Mouse (Mus musculus) skeletal muscle tissue, adult 2 months (tissue): ENCODE data around the gene Chdh.

ENCODE experiments used
- DNase-seq: peaks from one replicate; pipeline ENCODE4 v3.0.0-alpha.2; 2012; ENCODE audit warnings: low read depth, low spot score

Chdh gene

GRCm38 (mm10) chr14:30008733-30009575 lies at the start of gene Chdh, which contains the start of gene Il17rb:
Chdh (plus strand) TSS chr14:30009023.
Il17rb (minus strand) TSS chr14:30008896.
- no peak for DNase-seq

DNA sequence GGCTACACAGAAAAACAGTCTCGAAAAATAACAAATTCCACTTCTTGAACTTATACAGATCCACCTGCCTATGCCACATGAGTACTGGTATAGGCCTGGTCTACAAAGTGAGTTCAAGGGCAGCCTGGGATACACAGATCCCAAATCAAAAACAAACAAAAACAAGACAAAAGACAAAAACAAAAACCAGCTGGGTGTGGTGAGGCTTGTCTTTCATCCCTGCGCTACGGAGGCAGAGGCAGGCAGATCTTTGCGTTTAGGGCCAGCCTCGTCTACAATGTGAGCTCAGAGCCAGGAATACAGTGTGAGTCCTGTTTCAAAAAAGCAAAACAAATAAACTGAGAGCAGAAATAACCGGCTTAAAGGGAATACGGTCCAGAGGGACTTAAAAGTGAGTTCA lies 41.2 kb upstream of the Chdh start:
- no peak for DNase-seq

DNA sequence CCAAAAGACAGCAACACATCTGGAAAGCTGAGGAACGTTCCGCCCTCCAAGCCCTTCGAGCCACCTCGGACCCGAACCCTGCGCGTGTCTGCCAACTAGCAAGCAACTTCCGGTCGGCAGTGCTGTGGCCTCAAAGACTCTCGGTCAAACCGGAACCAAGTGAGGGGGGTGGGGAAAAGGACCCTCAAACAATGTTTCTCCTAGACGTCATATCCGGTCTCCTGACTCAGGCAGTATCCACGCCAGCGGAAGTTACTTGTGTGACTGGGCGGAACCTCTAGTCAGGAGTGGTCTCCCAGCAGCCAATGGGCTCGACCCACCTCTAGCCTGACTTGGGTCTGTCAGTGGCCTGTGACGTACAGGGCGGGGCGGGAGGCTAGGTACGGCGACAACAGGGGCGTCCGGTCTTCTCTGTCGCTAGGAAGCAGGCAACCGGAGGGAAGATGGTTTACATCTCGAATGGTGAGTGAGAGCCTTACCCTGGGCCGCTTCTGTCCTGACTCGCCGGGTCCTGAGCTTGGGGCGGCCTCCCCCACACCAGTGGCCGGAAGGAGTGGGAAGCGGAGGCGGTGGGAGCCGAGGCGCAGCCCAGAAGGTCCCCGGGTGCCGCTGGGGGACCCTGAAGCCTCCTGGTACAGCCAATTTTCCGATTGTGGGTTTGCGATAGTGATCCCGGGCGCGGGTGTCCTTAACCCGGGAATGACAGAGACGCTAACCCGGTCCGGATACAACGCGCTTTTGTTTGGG lies 40.6 kb upstream of the Chdh start, which contains the start of gene Selenok:
Gene Selenok (plus strand): TSS at position 234 of the 747 bp plus-strand sequence.
- DNase-seq = peak; percentile 99

- no peak for DNase-seq
Measured at GRCm38 (mm10) chr14:29971446-29971845, 37.4 kb upstream of the Chdh start.

DNA sequence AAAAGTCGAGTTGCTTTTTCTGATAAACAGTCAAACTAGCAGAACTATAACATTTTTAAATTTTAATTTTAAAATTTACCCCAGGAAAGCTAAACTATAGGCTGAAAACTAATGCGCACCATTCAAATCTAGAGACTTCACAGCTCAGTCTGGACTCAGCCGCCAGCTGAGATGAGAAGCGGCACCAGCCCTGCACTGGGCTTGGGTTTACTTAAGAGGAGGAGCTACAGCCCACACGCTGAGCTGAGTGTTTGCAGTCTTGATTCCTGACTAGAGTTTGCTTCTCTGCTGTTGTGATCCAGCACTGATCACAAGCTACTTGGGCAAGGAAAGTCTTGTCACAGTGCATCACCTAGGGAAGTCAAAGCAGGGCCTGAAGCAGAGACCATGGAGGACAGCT lies 36.8 kb upstream of the Chdh start:
- no peak for DNase-seq

DNA sequence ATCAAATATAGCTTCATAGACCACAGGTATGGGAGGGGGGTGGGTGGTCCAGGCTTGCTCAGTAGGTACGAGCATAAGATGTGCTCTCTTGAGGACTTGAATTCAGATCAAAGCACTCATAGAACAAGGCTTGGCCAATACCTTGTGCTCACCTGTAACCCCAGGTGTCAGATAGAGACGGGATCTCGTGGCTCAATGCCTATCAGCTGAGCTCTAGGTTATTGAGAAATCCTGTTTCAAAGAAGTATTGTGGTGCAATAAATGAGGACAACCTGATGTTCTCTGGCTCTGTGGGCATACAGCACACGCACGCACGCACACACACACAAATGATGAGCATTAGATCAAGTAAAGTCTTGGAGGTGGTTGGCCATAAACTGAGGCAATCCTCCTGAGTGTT lies 31.9 kb upstream of the Chdh start:
- no peak for DNase-seq

DNA sequence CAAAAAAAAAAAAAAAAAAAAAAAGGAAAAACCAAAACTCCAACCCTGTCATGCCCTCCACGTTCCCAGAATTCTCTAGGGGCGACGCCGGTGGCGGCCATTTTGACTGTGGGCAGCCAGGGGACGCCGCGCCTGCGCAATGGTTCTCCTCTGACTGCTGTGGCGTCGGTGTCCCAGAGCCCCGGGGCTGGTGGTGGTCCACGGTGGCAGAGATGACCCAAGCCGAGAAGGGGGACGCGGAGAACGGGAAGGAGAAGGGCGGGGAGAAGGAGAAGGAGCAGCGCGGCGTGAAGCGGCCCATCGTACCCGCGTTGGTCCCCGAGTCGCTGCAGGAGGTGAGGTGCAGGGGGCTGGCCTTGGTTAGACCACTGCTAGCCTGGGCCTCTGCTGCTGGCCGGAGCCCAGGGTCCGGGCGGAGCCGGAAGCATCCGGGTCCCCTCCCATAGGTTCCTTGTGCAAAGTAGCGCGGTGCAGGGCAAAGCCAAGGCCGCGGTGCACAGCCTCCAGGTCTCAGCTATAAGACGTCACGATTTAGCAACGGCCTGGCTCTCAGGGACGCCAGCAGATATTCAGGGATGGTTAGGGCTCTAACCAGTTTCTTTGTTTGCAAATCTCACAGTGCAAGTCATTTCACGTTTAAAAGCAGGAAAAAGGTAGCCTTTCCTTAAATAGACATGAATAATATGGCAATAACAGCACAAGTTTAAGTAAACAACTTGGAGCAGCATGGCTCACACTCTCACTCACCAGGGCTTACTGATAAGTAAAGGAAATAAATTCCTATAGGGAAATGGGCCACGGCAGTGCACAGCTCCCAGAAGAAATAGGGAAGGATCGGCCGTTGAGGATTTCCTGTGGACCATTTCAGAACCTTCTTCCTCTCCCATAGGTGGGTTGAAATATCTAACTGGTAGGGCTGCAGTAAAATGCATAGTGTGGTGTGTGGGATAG lies 30.3 kb upstream of the Chdh start, which contains the start of gene Actr8:
Gene Actr8 (plus strand): TSS at position 84 of the 951 bp plus-strand sequence.
- DNase-seq = peak; percentile 87

DNA sequence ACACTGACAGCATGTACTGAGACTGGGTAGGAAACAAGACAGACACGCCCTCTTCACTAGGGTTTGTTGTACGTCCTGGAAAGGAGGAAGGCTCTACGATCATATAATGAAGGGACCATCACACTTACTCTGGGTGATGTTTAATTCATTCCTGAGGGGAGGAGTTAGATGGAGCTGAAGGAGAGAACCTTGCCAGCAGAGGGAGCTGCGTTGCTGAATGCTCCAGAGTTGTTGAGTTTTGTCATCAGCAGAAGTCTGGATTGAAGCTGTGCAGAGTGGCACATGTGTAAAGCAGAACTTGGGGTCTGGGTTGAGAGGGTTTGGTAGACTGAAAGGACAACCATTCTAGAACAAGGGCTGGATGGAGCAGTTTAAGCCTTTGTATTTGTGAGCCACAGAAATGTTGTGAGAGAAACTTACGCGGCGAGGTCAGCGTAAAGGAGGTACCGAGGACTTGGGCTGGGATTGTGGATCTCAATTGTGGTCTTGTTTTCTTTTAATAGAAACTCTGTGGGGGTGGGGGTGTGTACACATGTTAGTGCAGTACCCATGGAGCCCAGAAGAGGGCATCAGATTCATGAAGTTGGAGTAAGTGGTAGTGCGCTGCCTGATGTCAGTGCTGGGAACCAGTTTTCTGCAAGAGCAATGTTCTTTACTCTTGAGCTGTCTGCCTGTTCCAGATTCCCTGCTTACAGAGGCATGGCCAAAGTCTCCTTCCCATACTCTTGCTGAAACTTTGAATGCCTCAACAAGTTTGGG lies 28.2 kb upstream of the Chdh start:
- DNase-seq = no peak

DNA sequence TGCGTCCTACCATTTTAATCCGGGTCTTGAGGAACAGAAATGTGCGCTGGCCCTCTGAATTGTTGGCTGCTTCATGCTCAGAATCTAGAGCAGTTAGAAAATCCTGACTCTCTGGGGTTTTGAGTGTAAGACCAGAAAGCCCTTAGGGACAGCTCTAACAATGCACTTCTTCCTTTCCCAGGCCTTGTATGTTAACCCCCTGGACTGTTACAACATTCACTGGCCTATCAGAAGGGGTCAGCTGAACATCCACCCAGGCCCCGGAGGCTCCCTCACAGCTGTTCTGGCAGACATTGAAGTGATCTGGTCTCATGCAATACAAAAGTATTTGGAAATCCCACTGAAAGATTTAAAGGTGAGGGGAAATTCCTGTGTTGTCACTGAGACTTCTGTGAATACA lies 22.7 kb upstream of the Chdh start:
- DNase-seq = no peak

- no peak for DNase-seq
Measured at GRCm38 (mm10) chr14:29987276-29987675, 21.5 kb upstream of the Chdh start.

DNA sequence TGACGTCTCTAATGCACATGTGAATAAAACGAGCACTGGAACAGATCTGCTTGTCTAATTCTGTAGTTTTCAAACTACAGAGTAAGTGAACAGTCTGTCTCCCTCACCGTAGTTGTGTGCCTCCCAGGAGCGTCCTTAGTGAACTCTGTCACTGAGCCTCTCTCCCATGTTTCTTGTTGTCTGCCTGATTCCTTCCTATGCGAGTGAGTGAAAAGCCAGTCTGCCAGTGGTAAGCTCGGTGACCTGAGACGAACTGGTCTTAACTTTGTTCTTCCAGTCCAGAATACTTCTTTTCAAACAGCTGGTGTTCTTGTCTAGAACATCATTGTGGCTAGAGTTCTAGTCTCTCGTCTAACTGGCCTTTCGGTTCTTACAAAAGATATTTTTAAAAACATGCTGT lies 21.1 kb upstream of the Chdh start:
- no peak for DNase-seq

DNA sequence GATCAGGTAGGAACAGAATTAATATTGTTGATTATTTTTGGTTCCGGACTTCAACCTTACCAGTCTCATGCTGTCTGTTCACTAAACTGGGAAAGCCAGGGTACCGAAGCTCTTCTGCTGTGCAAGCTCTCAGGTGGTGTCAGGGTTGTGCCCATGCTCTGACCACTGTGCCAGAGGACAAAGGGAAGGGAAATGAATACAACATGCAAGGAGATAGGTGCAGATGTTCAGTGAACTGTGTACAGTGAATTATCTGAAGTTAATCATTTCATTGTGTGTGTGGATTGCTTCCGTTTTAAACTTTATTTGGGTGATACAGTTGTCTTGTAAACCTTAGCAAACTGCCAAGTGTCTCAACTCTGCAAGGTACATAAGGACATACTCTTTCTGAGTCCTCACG lies 20.5 kb upstream of the Chdh start:
- no peak for DNase-seq

DNA sequence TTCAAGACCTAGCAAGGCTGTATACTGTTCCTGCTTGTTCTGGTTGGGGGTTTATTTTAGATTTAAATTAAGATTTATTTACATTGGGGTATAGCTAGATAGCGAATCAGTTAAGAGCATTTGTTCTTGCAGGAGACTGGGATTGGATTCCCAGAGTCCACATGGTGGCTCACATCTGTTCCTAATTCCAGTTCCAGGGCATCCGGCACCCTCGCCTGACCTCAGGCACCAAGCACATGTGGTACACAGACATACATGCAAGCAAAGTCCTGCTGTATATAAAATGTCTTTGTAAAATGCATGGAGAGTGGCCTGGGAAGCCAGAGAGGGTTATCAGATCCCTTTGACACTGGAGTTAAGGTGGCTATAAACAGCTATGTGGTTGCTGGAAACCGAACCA lies 13.8 kb upstream of the Chdh start:
- DNase-seq = no peak

DNA sequence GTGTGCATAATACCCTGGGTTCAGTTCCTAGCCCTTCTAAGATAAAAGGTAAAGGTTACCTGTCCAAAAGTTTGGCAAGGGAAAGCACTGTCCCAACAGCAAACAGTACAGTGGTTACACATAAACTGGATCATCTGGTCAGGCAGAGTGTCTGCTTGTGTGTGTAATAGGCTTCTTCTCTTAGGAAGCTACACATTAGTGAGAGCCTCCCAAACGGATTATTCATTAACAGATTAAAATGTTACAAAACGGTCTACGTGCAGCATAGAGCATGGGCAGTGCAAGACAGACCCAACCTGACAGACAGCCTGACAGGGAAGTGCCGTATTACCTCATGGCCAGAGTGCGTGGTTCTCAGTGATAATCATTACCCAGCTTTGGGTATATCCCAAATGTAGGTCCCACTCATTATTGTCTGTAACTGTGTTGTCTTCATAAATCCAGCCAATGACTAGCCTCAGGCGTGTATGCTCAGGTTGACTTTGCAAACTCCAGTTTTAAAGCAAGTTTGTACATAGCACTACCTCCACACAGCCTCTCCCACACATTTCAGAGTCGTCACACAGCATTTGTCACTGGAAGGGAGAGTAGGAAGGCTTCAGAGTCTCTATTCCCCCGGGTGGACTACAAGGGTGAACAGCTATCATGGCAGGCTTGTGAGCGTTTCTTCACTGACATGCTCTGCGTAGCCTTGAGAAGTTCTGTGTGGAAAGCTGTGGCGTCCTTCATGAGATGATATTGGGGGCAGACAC lies 12.6 kb upstream of the Chdh start:
- no peak for DNase-seq

DNA sequence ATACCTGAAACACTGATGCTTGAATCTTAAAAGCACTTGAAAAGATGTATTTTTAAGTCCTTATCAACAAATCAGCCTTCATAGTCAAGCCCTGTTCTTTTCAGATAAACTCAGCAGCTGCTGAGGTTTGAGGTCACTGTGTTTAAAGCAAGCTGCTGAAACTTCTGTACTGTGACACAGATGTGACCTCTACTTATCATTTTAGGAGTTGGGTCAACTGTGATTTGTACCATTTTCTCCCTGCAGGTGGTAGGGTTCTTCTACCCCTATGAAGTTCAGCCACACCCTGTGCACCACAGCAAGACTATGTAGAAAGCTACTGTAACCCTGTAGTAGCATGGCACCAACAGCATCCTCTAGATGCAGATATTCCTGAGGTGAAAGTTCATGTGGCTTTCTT lies 11.5 kb upstream of the Chdh start:
- DNase-seq = no peak

- DNase-seq = no peak
Measured at GRCm38 (mm10) chr14:29998747-29999474, 9.9 kb upstream of the Chdh start.

GRCm38 (mm10) chr14:29999475-29999811 lies 9.4 kb upstream of the Chdh start:
- DNase-seq = no peak

DNA sequence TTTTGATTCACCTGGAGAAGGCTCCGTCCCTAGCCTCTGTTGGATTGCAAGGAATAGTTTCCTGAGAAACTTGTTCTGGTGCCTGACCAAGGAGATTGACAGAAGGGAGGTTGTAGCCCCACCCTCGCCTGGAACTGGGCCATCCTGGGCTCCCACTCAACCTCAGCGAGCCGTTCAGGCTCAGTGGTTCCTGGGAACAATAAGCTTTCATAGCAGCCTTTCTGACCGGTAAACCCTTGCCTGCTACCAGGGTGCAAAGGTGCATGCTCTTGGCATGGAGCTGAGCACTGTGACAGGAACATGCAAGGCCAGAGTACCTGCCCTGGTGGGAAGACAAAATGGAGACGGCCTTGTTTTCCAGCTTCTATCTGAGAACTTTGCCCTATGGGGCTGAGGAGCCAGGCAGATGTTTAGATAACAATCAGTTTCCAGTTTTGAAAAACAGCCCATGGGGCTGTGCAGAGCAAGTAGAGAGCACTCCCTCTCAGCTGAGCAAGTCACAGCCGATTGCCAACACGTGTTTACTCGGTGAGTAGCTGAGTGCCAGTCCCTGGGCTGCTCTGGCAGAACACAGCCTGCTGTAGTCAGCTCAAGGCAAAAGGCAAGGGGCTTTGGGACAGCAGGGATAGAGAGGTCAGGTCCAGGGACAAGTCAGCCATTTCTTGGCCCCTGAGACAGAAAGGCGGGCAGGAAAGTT lies 1.2 kb downstream of the Chdh start:
- no peak for DNase-seq
